Mouse (Mus musculus) G1E-ER4 (cell line): ENCODE results near the gene Srp68. TPM values are rescaled to one million over a fixed set of nuclear protein-coding genes. Genes with fewer than 3 reads are reported as not detected.

Source experiments
- GATA1 ChIP-seq: IDR thresholded peaks from one replicate; pipeline ENCODE4 v1.8.0; 2012; ENCODE audit warnings: low read length, inconsistent platforms
- polyA plus RNA-seq: library from polyadenylated mRNA; stranded (reverse); fragments of >175 nt; gene quantifications from 2 replicates; pipeline ENCODE4 v1.2.3, GENCODE M21; 2012

Srp68 gene
- polyA plus RNA-seq, 1 experiment = 70.9 TPM

- TF ChIP-seq GATA1 = no peak
These were observed 67.3 kb downstream of the Srp68 start for GRCm38 (mm10) chr11:116206678-116207077.

- TF ChIP-seq GATA1 = no peak
These were observed 70.9 kb downstream of the Srp68 start for GRCm38 (mm10) chr11:116203150-116203549.

DNA sequence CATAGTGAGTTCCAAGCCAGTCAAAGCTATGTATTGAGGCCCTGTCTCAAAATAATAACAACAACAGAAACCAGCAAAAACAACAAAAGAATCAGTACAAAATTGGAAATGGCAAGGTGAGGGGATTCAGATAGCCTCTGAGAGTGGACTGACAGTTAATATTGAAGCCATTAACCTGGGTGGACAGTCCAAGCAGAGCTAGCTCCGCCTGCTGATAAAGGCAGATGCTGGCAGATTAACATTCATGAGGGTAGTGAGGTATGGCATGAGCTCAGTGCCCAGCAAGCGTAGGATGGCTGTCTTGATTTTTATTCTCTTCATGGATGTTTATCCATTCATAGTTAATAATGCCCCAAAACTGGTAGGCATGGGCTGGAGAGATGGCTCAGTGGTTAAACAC is 72.9 kb downstream of the Srp68 start:
- no peak for TF ChIP-seq GATA1

- no peak for TF ChIP-seq GATA1
These were observed 75.1 kb downstream of the Srp68 start, which contains the start of the genes Ten1 and Acox1 for GRCm38 (mm10) chr11:116198639-116199531. TSS of gene Ten1 (plus strand) at chr11:116198855. TSS of gene Acox1 (minus strand) at chr11:116199045.

GRCm38 (mm10) chr11:116198132-116198531 is 75.9 kb downstream of the Srp68 start:
- TF ChIP-seq GATA1 = no peak

GRCm38 (mm10) chr11:116197584-116197906 is 76.5 kb downstream of the Srp68 start:
- TF ChIP-seq GATA1 = no peak

DNA sequence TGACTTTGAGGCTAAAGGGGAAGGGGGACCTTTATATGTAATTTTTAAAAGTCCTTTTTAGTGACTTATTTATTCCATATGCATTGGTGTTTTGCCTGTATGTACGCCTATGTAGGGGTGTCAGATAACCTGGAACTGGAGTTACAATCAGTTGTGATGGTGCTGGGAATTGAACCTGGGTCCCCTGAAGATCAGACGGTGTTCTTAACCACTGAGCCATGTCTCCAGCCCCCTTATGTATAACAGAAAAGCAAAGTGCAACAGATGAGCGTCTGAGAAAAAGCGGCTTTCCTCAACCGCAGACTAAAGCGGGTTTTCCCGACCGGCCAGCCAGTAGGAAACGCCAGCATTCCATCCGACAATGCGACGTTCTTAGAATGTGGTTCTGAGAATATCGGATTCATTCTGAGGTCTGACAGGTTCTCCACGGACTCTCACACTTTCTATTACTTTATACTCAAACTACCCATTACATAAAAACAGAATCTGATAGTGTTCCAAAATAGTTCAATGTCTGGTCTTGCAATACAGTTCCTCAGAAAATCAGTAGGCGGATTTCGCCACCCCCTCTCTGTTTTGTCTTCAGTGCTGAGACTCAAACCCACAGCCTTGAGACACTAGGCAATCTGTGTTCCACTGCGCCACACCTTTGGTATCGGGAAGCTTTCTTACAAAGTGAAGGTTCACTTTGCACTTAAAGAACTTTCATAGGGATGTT is 77.0 kb downstream of the Srp68 start:
- TF ChIP-seq GATA1 = no peak

- no peak for TF ChIP-seq GATA1
These were observed 77.7 kb downstream of the Srp68 start for GRCm38 (mm10) chr11:116196336-116196735.

- TF ChIP-seq GATA1 = no peak
These were observed 78.8 kb downstream of the Srp68 start for GRCm38 (mm10) chr11:116195252-116195651.

Other genes with a start within 250 kb of the Srp68 start
- 312 and 429 TPM in 2 replicates for gene H3f3b, start 246.3 kb downstream of the Srp68 start, polyA plus RNA-seq
- 56.9 and 68.4 TPM in 2 replicates for gene Unk, start 243.9 kb downstream of the Srp68 start, polyA plus RNA-seq
- 170 and 235 TPM in 2 replicates for gene Unc13d, start 196.3 kb downstream of the Srp68 start, polyA plus RNA-seq
- gene Wbp2, start 187.2 kb downstream of the Srp68 start, polyA plus RNA-seq = 591 and 669 TPM in 2 replicates
- not detected in 2 replicates for gene Trim47, start 147.0 kb downstream of the Srp68 start, polyA plus RNA-seq
- not detected in 2 replicates for gene Trim65, start 143.1 kb downstream of the Srp68 start, polyA plus RNA-seq
- 152 and 200 TPM in 2 replicates for gene Mrpl38, start 135.3 kb downstream of the Srp68 start, polyA plus RNA-seq
- gene Fbf1, start 106.1 kb downstream of the Srp68 start, polyA plus RNA-seq = 26.9 and 34.1 TPM in 2 replicates
- 114 and 122 TPM in 2 replicates for gene Ten1, start 75.4 kb downstream of the Srp68 start, polyA plus RNA-seq
- gene Acox1, start 75.2 kb downstream of the Srp68 start, polyA plus RNA-seq = 1.8 and 2.5 TPM in 2 replicates
- gene Evpl, start 36.1 kb downstream of the Srp68 start, polyA plus RNA-seq = 0.01 and 0.02 TPM in 2 replicates
- gene Galr2, start 6.7 kb upstream of the Srp68 start, polyA plus RNA-seq = not detected in 2 replicates
- 15.1 and 19.0 TPM in 2 replicates for gene Exoc7, start 33.0 kb upstream of the Srp68 start, polyA plus RNA-seq
- 0.02 TPM in 1 of 2 replicates, not detected in the other for gene Foxj1, start 61.2 kb upstream of the Srp68 start, polyA plus RNA-seq
- not detected in 2 replicates for gene Rnf157, start 138.8 kb upstream of the Srp68 start, polyA plus RNA-seq
- gene Ubald2, start 159.9 kb upstream of the Srp68 start, polyA plus RNA-seq = 733 and 1,549 TPM in 2 replicates
- gene Qrich2, start 192.0 kb upstream of the Srp68 start, polyA plus RNA-seq = not detected in 2 replicates
- gene Prpsap1, start 220.0 kb upstream of the Srp68 start, polyA plus RNA-seq = 76.5 and 115 TPM in 2 replicates